Mouse (Mus musculus) hindbrain, embryonic 11.5 days (tissue): ENCODE results near the gene Gria2. TPM values are rescaled to one million over a fixed set of nuclear protein-coding genes. Genes with fewer than 3 reads are reported as not detected.

Source experiments
- ATAC-seq: fragments of 200-750 bp; cut with Nextera tagmentation; 2 replicates; pipeline ENCODE4 v1.8.0; 2017; ENCODE audit warnings: mild to moderate bottlenecking, moderate TSS enrichment, moderate library complexity; ENCODE audit not compliant: low FRiP score
- DNase-seq: peaks from one replicate; pipeline ENCODE4 v3.0.0-alpha.2; 2015; ENCODE audit warnings: low spot score
- H3K27ac ChIP-seq: fragments of 300-500 bp; sonication (generic); 2 replicates; pipeline ENCODE4 v1.5.1; 2014; ENCODE audit warnings: mild to moderate bottlenecking, low read depth, low read length
- H3K27me3 ChIP-seq: fragments of 300-500 bp; sonication (generic); 2 replicates; pipeline ENCODE4 v1.6.1; 2014; ENCODE audit warnings: mild to moderate bottlenecking, low read length, moderate library complexity, mixed read lengths; ENCODE audit not compliant: control insufficient read depth, insufficient read depth
- H3K36me3 ChIP-seq: fragments of 300-500 bp; sonication (generic); 2 replicates; pipeline ENCODE4 v1.6.1; 2014; ENCODE audit warnings: mild to moderate bottlenecking, low read length, moderate library complexity, mixed read lengths; ENCODE audit not compliant: control insufficient read depth, insufficient read depth
- H3K4me1 ChIP-seq: fragments of 300-500 bp; sonication (generic); replicated peaks from 2 replicates; pipeline ENCODE4 v1.6.1; 2014; ENCODE audit warnings: low read length, mixed read lengths; ENCODE audit not compliant: control insufficient read depth, insufficient read depth
- H3K4me2 ChIP-seq: fragments of 300-500 bp; sonication (generic); replicated peaks from 2 replicates; pipeline ENCODE4 v1.6.1; 2014; ENCODE audit warnings: mild to moderate bottlenecking, low read depth, low read length
- H3K4me3 ChIP-seq: fragments of 300-500 bp; sonication (generic); 2 replicates; pipeline ENCODE4 v1.5.1; 2014; ENCODE audit warnings: low read depth, low read length
- H3K9ac ChIP-seq: fragments of 300-500 bp; sonication (generic); 2 replicates; pipeline ENCODE4 v1.6.1; 2014; ENCODE audit warnings: low read depth, low read length
- H3K9me3 ChIP-seq: fragments of 300-500 bp; sonication (generic); 2 replicates; pipeline ENCODE4 v1.6.1; 2016; ENCODE audit warnings: low read length; ENCODE audit not compliant: control insufficient read depth
- whole genome bisulfite sequencing: fragments of 180-500 bp; shearing (Covaris S2); extraction: QIAGEN DNeasy Blood & Tissue Kit; methylation state at CpG from one replicate; pipeline ENCODE4 v1.1.7; 2014; 5-methylcytosine and 5-hydroxymethylcytosine counted together
- polyA plus RNA-seq: library from polyadenylated mRNA; unstranded; fragments of >200 nt; fragmentation: Nextera tagmentation; extraction: Ambion mirVana; gene quantifications from 2 replicates; pipeline ENCODE4 v1.2.1, GENCODE M21; 2014

The Gria2 gene
- polyA plus RNA-seq, 1 experiment from 2014 or later, result 37.2 TPM

DNA sequence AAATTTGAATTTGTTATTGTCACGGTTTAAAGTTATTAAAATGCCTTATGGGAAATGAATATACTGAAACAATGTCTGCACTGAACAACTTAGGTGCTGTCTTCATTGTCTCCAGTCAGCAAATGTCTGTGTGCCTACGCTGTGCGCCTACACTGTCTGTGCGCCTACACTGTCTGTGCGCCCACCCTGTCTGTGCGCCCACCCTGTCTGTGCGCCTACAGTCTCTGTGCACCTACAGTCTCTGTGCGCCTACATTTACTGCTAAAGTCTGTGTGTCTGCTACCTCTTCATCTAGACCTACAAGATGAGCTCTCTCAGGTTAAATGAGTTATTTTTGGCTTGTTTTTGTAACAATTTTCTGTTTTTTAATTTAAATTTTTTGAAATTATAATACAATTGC is 107.7 kb downstream of the Gria2 start:
- H3K9me3 ChIP-seq, result no peaks in the 10 kb centered on the region
- H3K4me3 ChIP-seq, result no peak overlapping the region
- H3K36me3 ChIP-seq, result no peaks in the 10 kb centered on the region
- no peak overlapping the region for H3K9ac ChIP-seq
- ATAC-seq (no peak), DNase-seq (no peak)
- no peaks in the 10 kb centered on the region for H3K4me1 ChIP-seq
- no peaks in the 10 kb centered on the region for H3K27me3 ChIP-seq
- 95% methylated on average over 8 of the region's 8 CpGs for WGBS
- H3K27ac ChIP-seq, result no peak overlapping the region
- no peak overlapping the region for H3K4me2 ChIP-seq

DNA sequence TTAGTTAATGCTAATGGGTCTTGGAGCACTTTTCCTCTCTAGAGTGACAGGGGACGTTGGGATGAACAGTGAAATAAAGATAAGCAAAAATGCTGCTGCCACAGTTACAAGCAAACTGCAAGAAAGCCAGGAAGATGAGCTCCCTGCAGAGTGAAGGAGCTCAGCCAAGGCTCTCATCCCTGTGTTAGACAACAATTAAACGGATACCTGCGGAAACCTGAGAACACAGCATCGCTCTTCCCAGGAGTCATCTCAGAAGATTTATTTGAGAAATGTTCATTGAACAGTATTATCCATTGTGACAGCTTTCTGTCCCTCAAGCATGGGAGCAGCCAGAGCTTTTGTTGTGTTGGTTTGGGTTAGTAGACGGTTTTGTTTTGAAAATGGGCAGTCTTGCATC is 137.5 kb downstream of the Gria2 start:
- no peaks in the 10 kb centered on the region for H3K9me3 ChIP-seq
- DNase-seq (no peak), ATAC-seq (no peak)
- H3K27me3 ChIP-seq, result no peaks in the 10 kb centered on the region
- no peaks in the 10 kb centered on the region for H3K4me1 ChIP-seq
- no peak overlapping the region for H3K9ac ChIP-seq
- H3K36me3 ChIP-seq, result no peaks in the 10 kb centered on the region
- 74% methylated on average over 5 of the region's 5 CpGs for WGBS
- no peak overlapping the region for H3K4me2 ChIP-seq
- no peak overlapping the region for H3K4me3 ChIP-seq
- H3K27ac ChIP-seq, result no peak overlapping the region

DNA sequence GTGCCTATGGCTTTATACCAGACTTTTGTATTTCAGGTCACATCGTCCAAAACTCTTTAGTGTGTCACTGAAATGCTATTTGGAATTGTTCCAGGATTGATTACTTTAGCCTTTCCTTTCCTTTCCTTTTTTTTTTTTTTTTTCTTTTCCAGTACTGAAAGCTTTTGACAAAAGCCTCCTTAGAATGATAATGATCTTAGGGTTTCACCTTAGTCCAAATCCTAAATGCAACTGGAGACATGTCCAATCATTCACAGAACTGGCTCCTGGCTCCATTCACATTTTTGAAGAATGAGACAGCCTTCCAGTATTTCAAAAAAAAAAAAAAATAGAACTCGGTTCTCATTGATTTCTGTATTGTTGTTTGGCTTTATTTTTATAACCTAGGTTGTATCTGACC is 139.3 kb downstream of the Gria2 start:
- WGBS, result 73% methylated on average over 2 of the region's 2 CpGs
- H3K27me3 ChIP-seq, result no peaks in the 10 kb centered on the region
- no peak overlapping the region for H3K27ac ChIP-seq
- ATAC-seq (no peak), DNase-seq (no peak)
- H3K9me3 ChIP-seq, result no peaks in the 10 kb centered on the region
- H3K4me3 ChIP-seq, result no peak overlapping the region
- no peak overlapping the region for H3K4me2 ChIP-seq
- H3K4me1 ChIP-seq, result no peaks in the 10 kb centered on the region
- no peaks in the 10 kb centered on the region for H3K36me3 ChIP-seq
- no peak overlapping the region for H3K9ac ChIP-seq

DNA sequence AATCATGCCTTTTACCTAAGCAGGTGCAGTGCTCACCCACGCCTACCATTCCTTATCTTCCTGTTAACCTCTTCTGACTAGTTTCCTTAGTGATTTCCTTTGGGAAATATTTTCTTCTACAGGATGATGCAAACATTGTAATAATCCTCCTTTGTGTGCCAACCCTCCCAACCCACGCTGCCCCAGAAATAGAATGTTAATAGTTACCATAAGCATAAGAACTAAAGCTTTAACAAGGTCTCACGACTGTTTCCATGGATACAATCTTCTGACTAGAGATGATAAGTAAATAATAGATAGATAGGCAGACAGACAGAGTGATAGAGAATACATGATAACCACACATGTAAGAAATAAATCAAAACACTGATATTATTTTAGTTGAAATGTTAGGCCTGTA is 140.8 kb downstream of the Gria2 start:
- Histone ChIP-seq H3K27ac (no peak overlapping the region), H3K9ac (no peak overlapping the region), H3K4me2 (no peak overlapping the region), H3K9me3 (no peaks in the 10 kb centered on the region), H3K4me3 (no peak overlapping the region), H3K36me3 (no peaks in the 10 kb centered on the region), H3K27me3 (no peaks in the 10 kb centered on the region), H3K4me1 (no peaks in the 10 kb centered on the region)
- ATAC-seq (no peak), DNase-seq (no peak)
- WGBS, result 81% methylated on average over 3 of the region's 3 CpGs

DNA sequence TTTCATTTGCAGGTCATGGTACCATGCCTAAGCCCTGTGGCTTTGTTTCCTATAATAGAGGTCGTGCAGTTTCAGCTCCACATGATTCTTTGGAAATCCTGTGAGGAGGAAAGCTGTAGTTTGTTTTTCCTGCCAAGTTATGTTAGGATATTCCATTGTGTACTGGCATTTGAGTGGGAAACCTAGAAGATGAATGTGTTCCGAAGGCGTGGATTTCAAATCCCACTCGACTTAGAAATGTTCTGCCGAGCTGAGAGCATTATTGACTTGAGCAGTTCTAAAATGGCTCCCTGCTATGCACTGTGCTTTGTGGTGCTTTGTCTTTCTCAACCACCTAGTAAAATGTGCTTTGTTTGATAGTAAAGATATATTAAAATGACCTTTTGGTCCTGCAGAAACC is 150.4 kb downstream of the Gria2 start:
- no peak for ATAC-seq
- Histone ChIP-seq H3K9me3 (no peaks in the 10 kb centered on the region), H3K36me3 (no peaks in the 10 kb centered on the region), H3K4me3 (no peak overlapping the region), H3K9ac (no peak overlapping the region), H3K4me2 (no peak overlapping the region), H3K4me1 (no peaks in the 10 kb centered on the region), H3K27me3 (no peaks in the 10 kb centered on the region), H3K27ac (no peak overlapping the region)
- 63% methylated on average over 5 of the region's 5 CpGs for WGBS
- DNase-seq, result no peak

Other genes with a start within 250 kb of the Gria2 start
- gene Glrb, start 110.8 kb upstream of the Gria2 start, polyA plus RNA-seq, result 13.7 and 14.7 TPM in 2 replicates
- gene Pdgfc, start 233.6 kb upstream of the Gria2 start, polyA plus RNA-seq, result 17.3 and 22.9 TPM in 2 replicates